Mouse (Mus musculus): ENCODE results near the gene Vamp1. TPM values are rescaled to one million over a fixed set of nuclear protein-coding genes. Genes with fewer than 3 reads are reported as not detected.
"Not testable (repeated sequence)": the region's sequence is repeated elsewhere in the genome, so short reads cannot be mapped to it uniquely, and the experiment has no call there.

Vamp1 gene
- polyA plus RNA-seq, 1 experiment from 2014 or later = 5.6 TPM

DNA sequence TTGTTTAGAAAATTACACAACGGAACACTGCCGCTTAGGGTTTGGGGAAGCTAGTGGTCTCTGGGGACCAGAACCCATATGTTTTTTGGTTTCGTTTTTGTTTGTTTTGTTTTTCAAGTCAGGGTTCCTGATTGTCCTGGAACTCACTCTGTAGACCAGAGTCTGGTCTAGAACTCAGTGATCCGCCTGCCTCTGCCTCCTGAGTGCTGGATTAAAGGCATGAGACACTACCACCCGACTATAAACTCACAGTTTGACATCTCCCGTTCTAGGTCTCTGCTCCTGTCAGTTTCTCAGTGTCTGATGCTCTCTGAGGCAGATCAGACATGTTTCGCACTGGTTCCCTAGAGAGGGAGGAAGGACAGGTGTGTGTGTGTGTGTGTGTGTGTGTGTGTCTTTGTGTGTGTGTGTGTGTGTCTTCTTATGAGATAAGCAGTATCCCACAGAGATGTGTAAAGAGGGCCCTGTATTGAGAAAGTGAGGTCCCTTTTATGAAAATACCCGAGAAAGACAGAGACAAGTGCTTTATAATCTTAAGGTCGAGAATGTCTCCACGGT lies 57.0 kb downstream of the Vamp1 start:
- no peak for ATAC-seq (replicated peaks)
- WGBS = 81% methylated on average over 10 of the region's 10 CpGs
- Histone ChIP-seq H3K4me3 (no peak overlapping the region), H3K4me1 (peaks cover 4% of the 10 kb centered on the region), H3K4me2 (replicated peaks) (no peak overlapping the region), H3K9me3 (no peaks in the 10 kb centered on the region), H3K9ac (replicated peaks) (no peak overlapping the region), H3K36me3 (no peaks in the 10 kb centered on the region), H3K27ac (replicated peaks) (no peak overlapping the region), H3K27me3 (no peaks in the 10 kb centered on the region)

DNA sequence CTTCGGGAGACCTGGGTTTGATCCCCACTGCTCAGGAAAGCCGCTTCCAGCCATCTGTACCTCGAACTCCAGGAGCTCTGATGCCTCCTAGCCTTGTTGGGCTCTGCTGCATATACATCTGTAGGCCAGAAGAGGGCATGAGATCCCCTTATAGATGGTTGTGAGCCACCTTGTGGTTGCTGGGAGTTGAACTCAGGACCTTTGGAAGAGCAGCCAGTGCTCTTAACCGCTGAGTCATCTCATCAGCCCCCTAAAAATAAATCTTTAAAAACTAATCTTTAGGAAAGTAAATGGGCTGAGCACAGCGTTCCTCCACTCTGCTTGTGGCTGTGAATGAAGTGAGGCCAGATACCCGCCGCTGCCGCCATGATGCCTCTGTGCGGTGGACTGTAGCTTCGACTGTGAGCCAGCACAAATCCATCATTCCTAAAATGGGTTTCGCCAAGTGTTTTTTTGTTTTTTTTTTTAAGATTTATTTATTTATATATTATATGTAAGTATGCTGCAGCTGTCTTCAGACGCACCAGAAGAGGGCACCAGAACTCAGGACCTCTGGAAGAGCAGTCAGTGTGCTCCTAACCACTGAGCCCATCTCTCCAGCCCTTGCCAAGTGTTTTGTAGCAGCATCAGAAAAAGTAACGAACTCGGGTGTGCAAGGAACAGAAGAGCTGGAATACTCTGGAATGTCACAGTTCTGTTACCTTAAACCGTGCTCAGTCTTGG lies 59.7 kb downstream of the Vamp1 start:
- Histone ChIP-seq H3K27ac (replicated peaks) (no peak overlapping the region), H3K27me3 (no peaks in the 10 kb centered on the region), H3K4me2 (replicated peaks) (no peak overlapping the region), H3K9me3 (no peaks in the 10 kb centered on the region), H3K4me3 (no peak overlapping the region), H3K36me3 (no peaks in the 10 kb centered on the region), H3K9ac (replicated peaks) (no peak overlapping the region), H3K4me1 (peaks cover 4% of the 10 kb centered on the region)
- 59% methylated on average over 15 of the region's 15 CpGs for WGBS
- ATAC-seq (replicated peaks) = no peak

DNA sequence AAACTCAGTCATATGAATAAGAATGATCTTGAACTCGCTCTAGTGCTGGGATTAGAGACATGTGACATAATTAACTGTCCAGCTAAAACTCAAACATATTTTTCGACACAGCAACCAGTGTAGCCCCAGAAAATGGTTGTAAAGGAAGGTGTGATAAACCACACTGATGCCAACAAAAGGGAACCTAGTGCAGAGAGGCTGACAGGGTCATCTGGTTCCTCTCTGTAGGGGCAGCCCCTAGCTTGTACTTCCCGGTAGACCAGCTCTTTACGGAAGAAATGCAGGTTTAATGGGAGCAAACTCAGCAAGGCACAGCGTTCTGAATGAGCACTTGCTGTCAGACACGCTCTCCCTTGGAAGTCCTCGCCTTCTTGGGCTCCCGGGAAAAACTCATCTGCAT lies 64.4 kb downstream of the Vamp1 start:
- Histone ChIP-seq H3K4me2 (replicated peaks) (no peak overlapping the region), H3K4me1 (no peaks in the 10 kb centered on the region), H3K9ac (replicated peaks) (no peak overlapping the region), H3K27ac (replicated peaks) (no peak overlapping the region), H3K9me3 (no peaks in the 10 kb centered on the region), H3K36me3 (no peaks in the 10 kb centered on the region), H3K4me3 (no peak overlapping the region), H3K27me3 (no peaks in the 10 kb centered on the region)
- ATAC-seq (replicated peaks) = no peak
- 62% methylated on average over 8 of the region's 8 CpGs for WGBS

DNA sequence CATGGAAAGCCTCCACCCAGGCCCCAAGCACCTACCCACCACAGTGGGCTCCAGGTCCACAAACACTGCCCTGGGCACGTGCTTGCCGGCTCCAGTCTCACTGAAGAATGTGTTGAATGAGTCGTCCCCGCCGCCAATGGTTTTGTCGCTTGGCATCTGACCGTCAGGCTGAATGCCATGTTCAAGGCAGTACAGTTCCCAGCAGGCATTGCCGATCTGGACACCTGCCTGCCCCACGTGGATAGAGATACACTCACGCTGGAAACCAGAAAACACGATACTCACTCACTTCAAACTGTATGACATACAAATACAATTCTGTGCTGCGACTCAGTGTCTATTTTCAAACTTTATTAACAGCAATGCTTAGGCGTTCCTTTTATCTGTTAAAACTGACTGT lies 67.4 kb downstream of the Vamp1 start:
- not testable (repeated sequence) for H3K9ac ChIP-seq (replicated peaks); H3K4me2 ChIP-seq (replicated peaks); H3K4me3 ChIP-seq; H3K4me1 ChIP-seq; H3K36me3 ChIP-seq; H3K27ac ChIP-seq (replicated peaks); ATAC-seq (replicated peaks); H3K27me3 ChIP-seq; H3K9me3 ChIP-seq
- 84% methylated on average over 13 of the region's 13 CpGs for whole genome bisulfite sequencing

DNA sequence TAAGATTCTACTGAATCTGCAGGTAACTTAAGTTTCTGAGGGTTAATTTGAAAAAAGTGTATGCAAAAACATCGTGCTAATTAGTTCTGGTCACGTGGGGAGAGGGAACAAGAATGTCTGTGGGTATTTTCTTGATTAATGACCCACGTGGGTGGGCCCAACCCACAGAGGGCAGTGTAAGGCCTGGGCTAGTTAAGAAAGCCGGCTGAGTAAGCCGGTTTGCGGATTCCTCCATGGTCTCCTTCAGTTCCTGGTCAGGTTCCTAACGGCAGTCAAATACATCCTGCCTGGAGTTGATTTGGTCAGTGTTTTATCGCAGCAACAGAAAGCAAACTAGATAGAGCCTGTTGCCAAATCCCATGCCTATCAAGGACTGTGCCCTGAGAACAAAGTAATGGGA lies 68.9 kb downstream of the Vamp1 start:
- Histone ChIP-seq H3K36me3 (no peaks in the 10 kb centered on the region), H3K4me2 (replicated peaks) (no peak overlapping the region), H3K4me3 (no peak overlapping the region), H3K9ac (replicated peaks) (no peak overlapping the region), H3K27me3 (no peaks in the 10 kb centered on the region), H3K4me1 (0 out of 2 replicates have a peak, but pooled peaks cover 4% of the 10 kb centered on the region), H3K27ac (replicated peaks) (no peak overlapping the region), H3K9me3 (no peaks in the 10 kb centered on the region)
- ATAC-seq (replicated peaks) = no peak
- WGBS = 49% methylated on average over 8 of the region's 8 CpGs

DNA sequence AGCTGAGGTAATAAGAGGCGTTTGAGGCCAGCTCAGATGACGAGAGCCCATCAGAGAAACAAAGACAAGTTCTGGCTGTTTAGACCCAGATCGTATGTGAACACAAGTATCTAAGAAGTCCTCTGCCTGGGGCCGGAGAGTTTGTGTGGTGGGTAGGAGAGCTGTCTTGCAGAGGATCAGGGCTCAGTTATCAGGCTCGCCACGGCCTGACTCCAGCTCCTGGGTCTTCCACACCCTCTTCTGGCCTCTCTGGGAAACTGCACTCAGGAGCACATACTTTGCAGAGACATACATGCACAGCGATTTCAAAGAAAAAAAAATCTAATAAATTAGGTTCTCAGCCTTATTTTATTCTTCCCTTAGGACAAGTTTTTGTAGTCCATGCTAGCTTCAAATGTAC lies 69.4 kb downstream of the Vamp1 start:
- 0 out of 2 replicates have a peak, but pooled peaks cover 4% of the 10 kb centered on the region for H3K4me1 ChIP-seq
- no peak overlapping the region for H3K4me3 ChIP-seq
- H3K27me3 ChIP-seq = no peaks in the 10 kb centered on the region
- no peak overlapping the region for H3K27ac ChIP-seq (replicated peaks)
- H3K4me2 ChIP-seq (replicated peaks) = no peak overlapping the region
- ATAC-seq (replicated peaks) = no peak
- H3K36me3 ChIP-seq = no peaks in the 10 kb centered on the region
- H3K9me3 ChIP-seq = no peaks in the 10 kb centered on the region
- WGBS = 88% methylated on average over 7 of the region's 7 CpGs
- H3K9ac ChIP-seq (replicated peaks) = no peak overlapping the region

DNA sequence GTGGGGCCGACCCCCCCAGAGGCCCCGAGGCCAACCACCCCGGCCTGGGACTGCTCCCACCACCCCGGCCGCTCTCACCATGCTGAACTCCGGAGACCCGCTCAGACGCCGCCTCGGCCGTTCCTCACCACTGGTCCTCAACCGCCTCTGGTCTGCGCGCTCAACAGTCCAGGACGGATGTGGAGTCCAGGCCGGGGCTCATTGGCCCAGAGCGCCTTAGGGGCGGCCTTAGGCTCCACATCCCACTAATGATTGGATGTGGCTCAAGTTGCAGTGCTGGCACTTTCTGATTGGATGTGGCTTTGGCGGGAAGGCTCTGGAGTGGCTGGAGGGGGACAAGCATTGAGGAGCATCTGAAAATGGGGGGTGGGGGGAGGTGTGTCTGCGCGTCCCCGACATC lies 70.5 kb downstream of the Vamp1 start, which contains the start of gene Tuba3a:
TSS of gene Tuba3a (minus strand) at position 153 of the 400 bp plus-strand sequence.
- Histone ChIP-seq H3K4me3 (no peak within 1 kb of the TSS), H3K27me3 (no peaks in the 10 kb centered on the region), H3K4me2 (replicated peaks) (no peak within 1 kb of the TSS), H3K4me1 (0 out of 2 replicates have a peak, but pooled peaks cover 4% of the 10 kb centered on the region), H3K27ac (replicated peaks) (no peak within 1 kb of the TSS), H3K36me3 (no peaks in the 10 kb centered on the region), H3K9me3 (no peaks in the 10 kb centered on the region), H3K9ac (replicated peaks) (no peak within 1 kb of the TSS)
- ATAC-seq (replicated peaks) = no peak
- WGBS = 96% methylated on average over 21 of the region's 22 CpGs

DNA sequence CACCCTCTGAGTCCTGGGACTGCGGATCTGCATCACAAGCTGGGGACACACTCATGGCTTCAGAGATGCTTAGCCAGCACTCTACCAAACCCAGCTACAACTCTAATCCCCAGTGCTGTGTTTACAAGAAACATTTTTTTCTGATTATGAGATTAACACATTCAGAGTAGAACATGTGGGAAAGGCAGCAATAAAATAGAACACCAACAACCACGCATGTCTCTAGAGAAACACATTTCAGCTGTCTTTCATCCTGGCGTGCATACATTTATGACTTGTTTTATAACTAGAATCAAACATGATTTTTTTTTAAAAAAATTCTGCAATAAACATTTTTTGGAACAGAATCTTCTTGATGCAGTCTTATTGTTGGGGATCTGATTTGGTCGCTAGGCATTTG lies 71.6 kb downstream of the Vamp1 start:
- Histone ChIP-seq H3K36me3 (no peaks in the 10 kb centered on the region), H3K27me3 (no peaks in the 10 kb centered on the region), H3K4me3 (no peak overlapping the region), H3K9ac (replicated peaks) (no peak overlapping the region), H3K27ac (replicated peaks) (no peak overlapping the region), H3K4me2 (replicated peaks) (no peak overlapping the region), H3K4me1 (0 out of 2 replicates have a peak, but pooled peaks cover 4% of the 10 kb centered on the region), H3K9me3 (no peaks in the 10 kb centered on the region)
- 85% methylated on average over 4 of the region's 4 CpGs for WGBS
- no peak for ATAC-seq (replicated peaks)

DNA sequence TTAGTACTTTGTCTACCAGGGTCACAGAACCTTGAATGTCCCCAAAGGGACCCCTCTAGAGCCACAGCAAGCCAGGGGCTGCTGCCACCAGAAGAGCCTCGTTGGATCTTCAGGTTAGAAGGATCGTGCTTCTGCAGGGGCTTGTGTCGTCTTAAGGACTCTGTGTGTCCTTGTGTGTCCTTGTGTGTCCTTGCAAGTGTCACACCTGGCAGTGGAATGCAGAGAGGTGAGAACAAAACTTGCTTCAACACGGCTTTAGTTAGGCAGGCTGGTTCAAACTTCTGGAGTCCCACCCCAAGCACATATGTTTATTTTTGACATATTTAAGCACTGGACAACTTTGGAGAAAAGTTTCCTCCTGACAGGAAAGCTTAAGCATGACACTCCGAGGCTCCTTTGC lies 73.4 kb downstream of the Vamp1 start:
- H3K36me3 ChIP-seq = no peaks in the 10 kb centered on the region
- H3K27ac ChIP-seq (replicated peaks) = no peak overlapping the region
- no peak overlapping the region for H3K4me3 ChIP-seq
- WGBS = 86% methylated on average over 5 of the region's 5 CpGs
- H3K27me3 ChIP-seq = no peaks in the 10 kb centered on the region
- no peak overlapping the region for H3K4me2 ChIP-seq (replicated peaks)
- no peak for ATAC-seq (replicated peaks)
- H3K9ac ChIP-seq (replicated peaks) = no peak overlapping the region
- H3K4me1 ChIP-seq = 0 out of 2 replicates have a peak, but pooled peaks cover 4% of the 10 kb centered on the region
- H3K9me3 ChIP-seq = no peaks in the 10 kb centered on the region

DNA sequence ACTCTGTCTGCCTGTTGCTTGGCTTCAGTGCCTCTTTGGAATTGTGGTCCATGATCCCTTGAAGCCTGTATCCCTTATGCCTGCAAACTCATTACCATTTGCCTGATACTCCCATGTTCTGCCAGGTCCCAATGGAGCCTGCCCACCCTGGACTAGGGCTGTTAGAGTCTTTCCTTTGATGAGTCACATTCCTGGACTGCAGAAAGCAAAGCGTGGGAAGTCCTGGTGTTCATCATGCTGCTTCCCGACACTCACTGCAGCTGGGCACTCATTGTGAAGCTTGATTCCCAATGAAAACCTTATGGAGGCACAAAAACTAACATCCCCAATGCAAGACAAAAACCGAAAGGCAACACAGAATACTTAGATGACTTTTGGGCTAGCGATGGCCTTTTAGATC lies 76.0 kb downstream of the Vamp1 start:
- Histone ChIP-seq H3K9me3 (no peaks in the 10 kb centered on the region), H3K27me3 (no peaks in the 10 kb centered on the region), H3K4me2 (replicated peaks) (no peak overlapping the region), H3K9ac (replicated peaks) (no peak overlapping the region), H3K4me1 (0 out of 2 replicates have a peak, but pooled peaks cover 2% of the 10 kb centered on the region), H3K36me3 (no peaks in the 10 kb centered on the region), H3K27ac (replicated peaks) (no peak overlapping the region), H3K4me3 (no peak overlapping the region)
- 89% methylated on average over 4 of the region's 4 CpGs for WGBS
- no peak for ATAC-seq (replicated peaks)

DNA sequence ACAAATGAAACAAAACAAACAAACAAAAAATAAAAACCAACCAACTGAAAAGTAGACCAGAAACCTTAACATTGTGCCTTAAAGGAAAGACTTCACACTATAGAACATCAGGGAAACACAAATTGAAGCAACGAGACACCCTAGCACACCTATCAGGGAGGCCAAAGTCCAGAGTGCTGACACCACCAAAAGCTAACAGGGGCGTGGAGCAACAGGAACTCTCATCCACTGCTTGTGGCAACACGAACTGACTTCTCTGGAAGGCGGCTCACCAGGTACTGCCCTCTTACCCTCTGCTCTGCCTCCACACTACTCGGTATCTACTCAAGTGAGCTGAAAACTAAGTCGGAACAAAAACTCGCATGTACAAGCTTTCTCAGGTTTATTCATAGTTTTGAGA lies 76.9 kb downstream of the Vamp1 start:
- H3K4me2 ChIP-seq (replicated peaks) = no peak overlapping the region
- no peaks in the 10 kb centered on the region for H3K36me3 ChIP-seq
- no peaks in the 10 kb centered on the region for H3K9me3 ChIP-seq
- H3K27me3 ChIP-seq = no peaks in the 10 kb centered on the region
- H3K27ac ChIP-seq (replicated peaks) = no peak overlapping the region
- H3K9ac ChIP-seq (replicated peaks) = no peak overlapping the region
- H3K4me1 ChIP-seq = no peaks in the 10 kb centered on the region
- ATAC-seq (replicated peaks) = no peak
- no peak overlapping the region for H3K4me3 ChIP-seq
- 92% methylated on average over 7 of the region's 7 CpGs for WGBS

DNA sequence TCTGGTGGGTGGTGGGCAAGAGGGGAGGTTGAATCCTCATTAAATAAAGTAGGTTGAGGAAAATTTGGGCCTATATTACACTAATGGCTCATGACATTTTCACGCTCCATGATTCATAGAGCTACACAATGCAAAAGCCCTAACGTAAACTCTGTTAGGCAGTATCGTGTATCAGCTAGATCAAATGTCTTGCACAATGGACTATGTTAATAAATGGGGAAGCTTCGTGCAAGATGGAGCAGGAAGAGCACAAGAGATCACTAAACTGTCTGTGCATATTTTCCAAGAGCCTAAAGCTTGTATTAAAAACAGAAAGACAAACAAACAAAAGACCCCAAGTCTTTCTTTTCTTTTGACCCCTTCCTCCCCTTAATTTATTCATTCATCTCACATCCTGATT lies 78.7 kb downstream of the Vamp1 start:
- Histone ChIP-seq H3K27me3 (no peaks in the 10 kb centered on the region), H3K4me2 (replicated peaks) (no peak overlapping the region), H3K9me3 (no peaks in the 10 kb centered on the region), H3K4me3 (no peak overlapping the region), H3K4me1 (no peaks in the 10 kb centered on the region), H3K36me3 (no peaks in the 10 kb centered on the region), H3K9ac (replicated peaks) (no peak overlapping the region), H3K27ac (replicated peaks) (no peak overlapping the region)
- ATAC-seq (replicated peaks) = no peak
- 88% methylated on average over 4 of the region's 4 CpGs for WGBS

Data from forebrain, embryonic 15.5 days (tissue).